Mouse (Mus musculus): ENCODE measurements at regions not wholly inside any gene's neighbourhood (a gene's known extent, or its start where the extent isn't known, plus 50 kb on each side); places are given as distances from the start of the nearest gene placed in this dataset.

- H3K4me1 ChIP-seq (ENCODE audit: control insufficient read depth, insufficient read depth, low read length), result no peaks in the 10 kb centered on the region
- no peak overlapping the region for H3K9ac ChIP-seq (replicated peaks; ENCODE audit: low read depth, low read length)
- H3K27me3 ChIP-seq (ENCODE audit: control insufficient read depth, insufficient read depth, low read length), result no peaks in the 10 kb centered on the region
- H3K27ac ChIP-seq (ENCODE audit: low read length), result no peak overlapping the region
- H3K9me3 ChIP-seq (ENCODE audit: control insufficient read depth, low read depth, low read length), result no peaks in the 10 kb centered on the region
- H3K36me3 ChIP-seq (ENCODE audit: control insufficient read depth, insufficient read depth, low read length), result no peaks in the 10 kb centered on the region
- no peak overlapping the region for H3K4me2 ChIP-seq (replicated peaks; ENCODE audit: low read depth, low read length)
- no peak for ATAC-seq (ENCODE audit: insufficient number of reproducible peaks, insufficient read depth, low FRiP score, low read depth)
- H3K4me3 ChIP-seq (ENCODE audit: low read depth, low read length), result no peak overlapping the region
- 64% methylated on average over 3 of the region's 3 CpGs for WGBS
These were observed 1672.8 kb upstream of the 5930422O12Rik start for GRCm38 (mm10) chr8:31755737-31756136.

- Histone ChIP-seq H3K9me3 (ENCODE audit: control insufficient read depth, low read depth, low read length) (no peaks in the 10 kb centered on the region), H3K4me3 (ENCODE audit: low read depth, low read length) (no peak overlapping the region), H3K36me3 (ENCODE audit: control insufficient read depth, insufficient read depth, low read length) (no peaks in the 10 kb centered on the region), H3K27me3 (ENCODE audit: control insufficient read depth, insufficient read depth, low read length) (no peaks in the 10 kb centered on the region), H3K9ac (replicated peaks; ENCODE audit: low read depth, low read length) (no peak overlapping the region), H3K4me2 (replicated peaks; ENCODE audit: low read depth, low read length) (no peak overlapping the region), H3K4me1 (ENCODE audit: control insufficient read depth, insufficient read depth, low read length) (no peaks in the 10 kb centered on the region), H3K27ac (ENCODE audit: low read length) (no peak overlapping the region)
- no peak for ATAC-seq (ENCODE audit: insufficient number of reproducible peaks, insufficient read depth, low FRiP score, low read depth)
- 85% methylated on average over 6 of the region's 6 CpGs for WGBS
These were observed 1666.4 kb upstream of the 5930422O12Rik start for GRCm38 (mm10) chr8:31762091-31762490.
